Mouse (Mus musculus) small intestine, adult 2 months (tissue): ENCODE results near the gene Tmem251.

Source experiments
- CTCF ChIP-seq: fragments of 200-500 bp; IDR thresholded peaks from 2 replicates; pipeline ENCODE4 v1.5.1; 2012; ENCODE audit warnings: low read depth, mild to moderate bottlenecking, control low read depth, inconsistent platforms, low read length, moderate library complexity, mixed read lengths; ENCODE audit not compliant: insufficient replicate concordance, insufficient read length; ENCODE audit errors: extremely low read depth
- POLR2A ChIP-seq: fragments of 200-500 bp; IDR thresholded peaks from 2 replicates; pipeline ENCODE4 v1.6.1; 2012; ENCODE audit warnings: low read depth, mild to moderate bottlenecking, control low read depth, inconsistent platforms, low read length, moderate library complexity

GRCm38 (mm10) chr12:102697381-102697780 lies 46.2 kb upstream of the Tmem251 start:
- TF ChIP-seq CTCF: no peak
- TF ChIP-seq POLR2A: no peak
